Comparison of ENCODE assay signal across 24 mouse cellular contexts in genomic region chr19:60459680-60460079, GRCm38 (mm10). TPM values are rescaled to one million over a fixed set of nuclear protein-coding genes. Genes with fewer than 3 reads are reported as not detected.
DNase-seq lines count a peak whose midpoint lies in the region; ATAC-seq lines count a peak whose summit lies in the region.
"Had no signal": no experiment of that assay in that cellular context is flagged by ENCODE, and none has a peak within 500 bp of the region (broad histone marks: within the 10 kb centered on the region; RNA-seq: fewer than 3 reads in every experiment).

No protein-coding gene starts in this region.

- no peak overlapping the region for H3K27ac ChIP-seq in hindbrain, embryonic 14.5 days
- H3K27ac ChIP-seq in hindbrain, embryonic 10.5 days = no peak overlapping the region
- H3K27ac ChIP-seq in midbrain, embryonic 14.5 days (replicated peaks; ENCODE audit: low read depth, low read length) = no peak overlapping the region
- H3K27ac ChIP-seq in midbrain, embryonic 10.5 days (replicated peaks) = no peak overlapping the region
- H3K27ac ChIP-seq: embryonic facial prominence, embryonic 13.5 days; limb, embryonic 12.5 days; liver, embryonic 12.5 days; midbrain, embryonic 12.5 days; neural tube, embryonic 13.5 days had no signal

- DNase-seq in embryo, embryonic 10 days (ENCODE audit: low spot score) = peak; percentile 21
- no peak for DNase-seq in embryo, embryonic 9.5 days (ENCODE audit: extremely low spot score)
- peak; percentile 40 for DNase-seq in hindbrain, embryonic 14.5 days (ENCODE audit: low spot score)
- DNase-seq in hindbrain, embryonic 10.5 days (ENCODE audit: low spot score) = no peak
- peak; percentile 27 for DNase-seq in midbrain, embryonic 14.5 days
- DNase-seq in midbrain, embryonic 10.5 days (ENCODE audit: low spot score) = no peak
- no peak for DNase-seq in frontal cortex, postnatal 10 days (ENCODE audit: low spot score in 2 of 2)
- no peak for DNase-seq in retina, embryonic 14.5 days (ENCODE audit: low spot score)
- DNase-seq: cerebellum, adult 18-20 months; cerebellum, postnatal 25 days; forebrain, postnatal 0 days; gastrocnemius, postnatal 14 days; heart, postnatal 4 days; kidney, adult 18-20 months; kidney, postnatal 10 days; thymus, postnatal 14 days had no signal

- no peak; the same call in 1 of the 2 replicates for ATAC-seq in hindbrain, embryonic 14.5 days (ENCODE audit: low FRiP score)
- no peak for ATAC-seq in midbrain, embryonic 14.5 days (ENCODE audit: low FRiP score, low TSS enrichment)
- ATAC-seq: forebrain, postnatal 0 days; liver, embryonic 12.5 days had no signal

- H3K27me3 ChIP-seq in hindbrain, embryonic 14.5 days (ENCODE audit: control insufficient read depth, insufficient read depth, low read length) = no peaks in the 10 kb centered on the region
- H3K27me3 ChIP-seq in hindbrain, embryonic 10.5 days (ENCODE audit: insufficient read depth, poor library complexity, severe bottlenecking) = no peaks in the 10 kb centered on the region
- H3K27me3 ChIP-seq in midbrain, embryonic 14.5 days (ENCODE audit: control insufficient read depth, insufficient read depth, low read length) = no peaks in the 10 kb centered on the region
- no peaks in the 10 kb centered on the region for H3K27me3 ChIP-seq in midbrain, embryonic 10.5 days (ENCODE audit: low read depth, poor library complexity, severe bottlenecking)
- H3K27me3 ChIP-seq: CH12.LX; embryonic facial prominence, embryonic 13.5 days; liver, embryonic 12.5 days; neural tube, embryonic 13.5 days had no signal

- H3K4me2 ChIP-seq in hindbrain, embryonic 14.5 days (replicated peaks) = no peak overlapping the region
- no peak overlapping the region for H3K4me2 ChIP-seq in midbrain, embryonic 14.5 days (ENCODE audit: low read length)
- H3K4me2 ChIP-seq: embryonic facial prominence, embryonic 13.5 days; limb, embryonic 12.5 days; liver, embryonic 12.5 days; midbrain, embryonic 12.5 days; neural tube, embryonic 13.5 days had no signal

- no peaks in the 10 kb centered on the region for H3K9me3 ChIP-seq in hindbrain, embryonic 14.5 days (ENCODE audit: control insufficient read depth, low read length)
- no peaks in the 10 kb centered on the region for H3K9me3 ChIP-seq in hindbrain, embryonic 10.5 days
- H3K9me3 ChIP-seq in midbrain, embryonic 14.5 days (ENCODE audit: control insufficient read depth, low read length) = no peaks in the 10 kb centered on the region
- H3K9me3 ChIP-seq in midbrain, embryonic 10.5 days (replicated peaks) = no peaks in the 10 kb centered on the region
- H3K9me3 ChIP-seq: embryonic facial prominence, embryonic 13.5 days; limb, embryonic 12.5 days; liver, embryonic 12.5 days; midbrain, embryonic 12.5 days; neural tube, embryonic 13.5 days had no signal

- no peak overlapping the region for H3K4me3 ChIP-seq in hindbrain, embryonic 14.5 days (replicated peaks; ENCODE audit: low read length)
- no peak overlapping the region for H3K4me3 ChIP-seq in hindbrain, embryonic 10.5 days
- no peak overlapping the region for H3K4me3 ChIP-seq in midbrain, embryonic 14.5 days (replicated peaks; ENCODE audit: low read depth, low read length)
- H3K4me3 ChIP-seq in midbrain, embryonic 10.5 days = no peak overlapping the region
- H3K4me3 ChIP-seq: embryonic facial prominence, embryonic 13.5 days; limb, embryonic 12.5 days; liver, embryonic 12.5 days; midbrain, embryonic 12.5 days; neural tube, embryonic 13.5 days had no signal

- H3K36me3 ChIP-seq in hindbrain, embryonic 14.5 days (replicated peaks; ENCODE audit: control insufficient read depth, insufficient read depth) = no peaks in the 10 kb centered on the region
- H3K36me3 ChIP-seq in hindbrain, embryonic 10.5 days = no peaks in the 10 kb centered on the region
- no peaks in the 10 kb centered on the region for H3K36me3 ChIP-seq in midbrain, embryonic 14.5 days (ENCODE audit: control insufficient read depth, insufficient read depth, low read length)
- H3K36me3 ChIP-seq in midbrain, embryonic 10.5 days = no peaks in the 10 kb centered on the region
- H3K36me3 ChIP-seq: embryonic facial prominence, embryonic 13.5 days; limb, embryonic 12.5 days; liver, embryonic 12.5 days; midbrain, embryonic 12.5 days; neural tube, embryonic 13.5 days had no signal

- 62% methylated on average over 3 of the region's 3 CpGs for WGBS in hindbrain, embryonic 14.5 days
- WGBS in hindbrain, embryonic 10.5 days = 67% methylated on average over 3 of the region's 3 CpGs
- 70% methylated on average over 3 of the region's 3 CpGs for WGBS in midbrain, embryonic 14.5 days
- 75% methylated on average over 3 of the region's 3 CpGs for WGBS in midbrain, embryonic 10.5 days

- H3K9ac ChIP-seq in hindbrain, embryonic 14.5 days = no peak overlapping the region
- no peak overlapping the region for H3K9ac ChIP-seq in midbrain, embryonic 14.5 days (replicated peaks; ENCODE audit: low read length)
- H3K9ac ChIP-seq: embryonic facial prominence, embryonic 13.5 days; forebrain, postnatal 0 days; limb, embryonic 12.5 days; liver, embryonic 12.5 days; midbrain, embryonic 12.5 days; neural tube, embryonic 13.5 days had no signal

- peaks cover 15% of the 10 kb centered on the region for H3K4me1 ChIP-seq in hindbrain, embryonic 14.5 days (replicated peaks; ENCODE audit: control insufficient read depth, insufficient read depth, low read length)
- no peaks in the 10 kb centered on the region for H3K4me1 ChIP-seq in hindbrain, embryonic 10.5 days (replicated peaks)
- peaks cover 5% of the 10 kb centered on the region; the same call in 1 of the 2 replicates for H3K4me1 ChIP-seq in midbrain, embryonic 14.5 days (ENCODE audit: control insufficient read depth, insufficient read depth, low read length)
- peaks cover 8% of the 10 kb centered on the region for H3K4me1 ChIP-seq in midbrain, embryonic 10.5 days
- H3K4me1 ChIP-seq: limb, embryonic 12.5 days; liver, embryonic 12.5 days had no signal

RNA-seq across cellular contexts. Expression of gene Prlhr, which starts 8.4 kb away (rescaled TPM):
- polyA plus RNA-seq in hindbrain, embryonic 14.5 days (2014; fragmentation: Nextera tagmentation; extraction: Ambion mirVana) = 0.30 and 0.32 TPM in 2 replicates
- polyA plus RNA-seq in hindbrain, embryonic 10.5 days (2016; fragmentation: Nextera tagmentation; extraction: Ambion mirVana) = 0.10 TPM in 1 of 2 replicates, not detected in the other
- 0.32 and 0.36 TPM in 2 replicates for polyA plus RNA-seq in midbrain, embryonic 14.5 days (2014; fragmentation: Nextera tagmentation; extraction: Ambion mirVana)
- not detected in 2 replicates for polyA plus RNA-seq in midbrain, embryonic 10.5 days (2016; fragmentation: Nextera tagmentation; extraction: Ambion mirVana)
- polyA plus RNA-seq: embryonic facial prominence, embryonic 13.5 days; limb, embryonic 12.5 days; liver, embryonic 12.5 days; neural tube, embryonic 13.5 days; small intestine, adult 2 months; testis, adult 2 months had no signal

Comparison
In these comparisons a context has a peak if more than half of its experiments do, and no peak if none do; other contexts are left out.
1. DNase-seq: peak in embryo, embryonic 10 days (single experiment), hindbrain, embryonic 14.5 days (single experiment) and midbrain, embryonic 14.5 days (single experiment); none in embryo, embryonic 9.5 days (single experiment), hindbrain, embryonic 10.5 days (single experiment), midbrain, embryonic 10.5 days (single experiment), frontal cortex, postnatal 10 days (0 of 2) and retina, embryonic 14.5 days (single experiment).